Mouse (Mus musculus): ENCODE data around the gene Adamts20.

The Adamts20 gene

DNA sequence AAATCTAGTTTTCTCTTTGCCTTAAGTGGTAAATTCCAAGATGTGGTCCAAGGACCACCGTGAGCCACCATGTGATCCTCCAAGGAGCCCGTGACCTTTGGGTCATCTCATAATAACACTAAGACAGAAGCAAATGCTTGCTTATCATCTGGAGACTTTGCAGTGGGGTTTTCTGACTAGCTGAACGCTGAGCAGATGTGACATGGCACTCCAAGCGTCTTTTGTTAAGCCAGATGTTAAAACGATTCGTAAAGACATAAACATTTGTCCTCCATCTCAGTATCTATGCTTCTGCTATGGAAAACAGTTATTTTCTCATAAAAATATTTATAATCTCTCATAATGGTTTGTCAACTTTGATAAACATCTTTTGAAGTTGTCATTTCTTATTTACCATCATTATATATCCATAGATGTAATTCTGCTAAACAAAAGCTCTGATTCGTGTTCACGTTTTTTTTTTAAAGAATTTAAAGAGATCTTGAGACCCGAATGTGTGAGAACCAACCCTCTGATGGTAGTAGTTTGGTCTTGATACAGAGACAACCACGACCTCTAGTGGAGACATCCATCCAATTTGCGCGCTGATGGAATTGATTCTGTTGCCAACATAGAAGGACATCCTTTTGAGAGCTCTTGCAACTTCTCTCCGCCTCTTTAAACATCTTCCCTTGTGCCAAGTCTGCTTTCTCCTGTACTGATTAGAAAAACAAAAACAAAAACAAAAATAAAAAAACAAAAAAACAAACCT lies 212.1 kb downstream of the Adamts20 start:
- no peak for DNase-seq (ENCODE audit: low spot score)

DNA sequence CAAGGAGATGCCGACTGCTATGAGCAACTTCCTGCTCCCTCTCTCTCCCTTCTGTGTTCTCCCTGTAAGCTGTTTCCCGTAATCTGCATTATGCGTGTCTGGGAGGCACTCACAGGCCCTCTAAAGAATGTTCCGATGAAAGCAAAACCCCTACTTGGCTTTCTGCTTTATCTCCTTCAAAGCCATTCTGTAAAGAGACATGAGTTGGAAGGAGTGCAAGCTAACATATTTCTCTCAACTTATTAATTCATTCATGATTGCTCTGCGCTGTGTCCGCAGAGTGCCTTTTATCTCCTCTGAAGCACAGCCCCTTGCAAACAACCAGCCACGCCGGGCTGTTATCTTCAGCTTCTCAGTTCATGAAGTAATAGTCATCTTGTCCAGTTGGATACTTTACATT lies 215.5 kb downstream of the Adamts20 start:
- DNase-seq (ENCODE audit: low spot score) = no peak

DNA sequence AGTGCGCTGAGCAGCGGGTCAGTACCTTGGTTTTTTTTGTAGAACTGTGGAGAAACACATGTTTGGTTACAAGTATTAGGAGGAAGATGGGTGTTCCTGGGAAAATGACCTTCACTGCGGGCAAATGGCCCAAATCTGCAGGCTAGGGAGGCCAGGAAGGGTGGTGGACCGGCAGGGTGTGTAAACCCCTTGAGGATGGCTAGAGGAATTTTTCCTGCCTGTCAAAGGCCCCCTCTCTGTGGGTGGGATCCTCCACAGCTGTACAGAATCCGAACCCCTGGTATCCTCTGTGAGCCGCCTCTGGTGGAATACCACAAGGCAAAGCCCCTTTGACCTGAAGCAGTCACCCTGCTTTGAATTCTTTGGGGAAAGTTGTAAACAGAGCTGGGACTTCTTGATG lies 216.8 kb downstream of the Adamts20 start:
- no peak for DNase-seq (ENCODE audit: low spot score)

DNA sequence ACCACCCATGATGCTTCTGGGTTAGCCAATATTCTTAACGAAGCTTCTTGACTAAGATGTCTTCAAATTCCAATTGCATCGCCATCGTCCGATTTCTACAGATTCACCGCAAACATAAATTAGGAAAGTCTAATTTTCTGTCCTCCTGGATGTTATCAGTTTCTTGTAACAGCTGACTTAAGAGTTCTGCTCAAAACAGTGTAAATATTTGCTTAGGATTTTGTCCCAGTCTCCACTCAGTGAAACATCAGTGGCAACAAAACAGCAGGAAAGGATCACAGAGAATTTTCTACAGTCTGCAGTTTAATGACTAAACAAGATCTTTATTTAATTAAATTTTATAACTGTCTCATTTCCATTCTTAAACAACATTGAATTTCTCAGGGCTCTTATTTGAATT lies 218.5 kb downstream of the Adamts20 start:
- DNase-seq (ENCODE audit: low spot score) = no peak

DNA sequence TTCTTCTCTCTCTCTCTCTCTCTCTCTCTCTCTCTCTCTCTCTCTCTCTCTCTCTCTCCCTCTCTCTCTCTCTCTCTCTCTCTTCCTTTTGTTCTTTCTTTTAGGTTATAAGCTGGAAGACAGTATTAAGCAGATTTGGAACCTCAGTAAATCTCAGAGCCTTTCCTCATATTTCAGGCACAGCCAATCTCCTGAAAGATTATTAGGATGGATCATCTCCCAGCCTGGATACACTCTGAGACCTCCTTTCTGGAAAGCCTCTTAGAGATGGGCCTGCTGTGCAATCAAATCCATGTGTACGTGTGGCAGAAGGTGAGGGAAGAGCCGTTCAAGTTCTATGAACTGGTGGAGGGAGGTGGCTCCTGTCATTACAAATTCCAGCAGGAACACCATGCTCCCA lies 220.9 kb downstream of the Adamts20 start:
- no peak for DNase-seq (ENCODE audit: low spot score)

DNA sequence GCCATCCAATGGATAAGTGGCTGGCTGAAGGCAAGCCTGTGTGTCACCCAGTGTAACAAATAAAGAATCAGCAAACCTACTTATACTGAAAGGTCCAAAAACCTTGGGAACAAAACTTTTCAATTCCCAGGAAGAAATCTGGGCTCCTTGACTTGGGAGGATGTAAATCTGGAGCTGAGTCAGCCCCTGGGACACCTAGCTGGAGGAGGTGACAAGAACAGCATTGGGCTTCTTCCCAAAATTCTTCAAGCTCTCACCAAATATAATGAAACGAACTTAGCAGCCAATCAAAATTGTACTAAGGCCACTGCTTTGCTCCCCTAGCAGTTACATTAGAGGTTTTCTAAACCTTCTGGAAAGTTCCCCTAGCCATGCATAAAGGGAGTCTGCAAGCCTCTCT lies 223.1 kb downstream of the Adamts20 start:
- no peak for DNase-seq (ENCODE audit: low spot score)

DNA sequence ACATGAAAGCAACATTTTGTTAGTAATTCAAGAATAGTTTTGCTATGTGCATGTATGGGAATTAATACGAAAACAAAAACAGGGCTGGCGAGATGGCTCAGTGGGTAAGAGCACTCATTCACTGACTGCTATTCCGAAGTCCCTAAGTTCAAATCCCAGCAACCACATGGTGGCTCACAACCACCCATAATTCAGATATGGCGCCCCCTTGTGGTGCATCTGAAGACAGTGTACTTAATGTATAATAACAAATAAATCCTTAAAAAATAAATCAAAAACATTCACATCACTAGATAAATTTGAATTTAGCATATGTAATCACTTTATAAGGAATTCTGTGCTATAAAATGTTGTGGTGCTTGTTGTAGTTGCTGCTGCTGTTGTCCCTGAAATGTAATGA lies 225.6 kb downstream of the Adamts20 start:
- no peak for DNase-seq (ENCODE audit: low spot score)

DNA sequence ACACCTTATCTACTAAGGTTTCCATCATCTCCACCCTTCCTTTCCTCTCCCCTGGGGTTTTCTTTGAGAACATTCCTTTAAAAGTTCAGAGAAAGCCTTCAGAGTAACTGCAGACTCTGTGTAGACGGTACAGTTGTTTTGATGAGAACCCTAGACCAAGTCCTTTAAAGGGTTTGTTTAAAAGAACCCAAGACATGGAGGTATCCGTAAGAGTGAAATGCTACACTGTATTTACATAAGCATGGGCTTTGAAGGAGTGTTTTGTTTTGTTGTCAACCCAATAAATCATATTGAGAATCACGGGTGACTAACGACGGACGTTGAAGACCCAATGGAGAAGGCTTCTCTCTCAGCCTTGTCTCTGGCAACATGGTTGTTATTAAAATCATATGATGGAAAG lies 226.1 kb downstream of the Adamts20 start:
- no peak for DNase-seq (ENCODE audit: low spot score)

DNA sequence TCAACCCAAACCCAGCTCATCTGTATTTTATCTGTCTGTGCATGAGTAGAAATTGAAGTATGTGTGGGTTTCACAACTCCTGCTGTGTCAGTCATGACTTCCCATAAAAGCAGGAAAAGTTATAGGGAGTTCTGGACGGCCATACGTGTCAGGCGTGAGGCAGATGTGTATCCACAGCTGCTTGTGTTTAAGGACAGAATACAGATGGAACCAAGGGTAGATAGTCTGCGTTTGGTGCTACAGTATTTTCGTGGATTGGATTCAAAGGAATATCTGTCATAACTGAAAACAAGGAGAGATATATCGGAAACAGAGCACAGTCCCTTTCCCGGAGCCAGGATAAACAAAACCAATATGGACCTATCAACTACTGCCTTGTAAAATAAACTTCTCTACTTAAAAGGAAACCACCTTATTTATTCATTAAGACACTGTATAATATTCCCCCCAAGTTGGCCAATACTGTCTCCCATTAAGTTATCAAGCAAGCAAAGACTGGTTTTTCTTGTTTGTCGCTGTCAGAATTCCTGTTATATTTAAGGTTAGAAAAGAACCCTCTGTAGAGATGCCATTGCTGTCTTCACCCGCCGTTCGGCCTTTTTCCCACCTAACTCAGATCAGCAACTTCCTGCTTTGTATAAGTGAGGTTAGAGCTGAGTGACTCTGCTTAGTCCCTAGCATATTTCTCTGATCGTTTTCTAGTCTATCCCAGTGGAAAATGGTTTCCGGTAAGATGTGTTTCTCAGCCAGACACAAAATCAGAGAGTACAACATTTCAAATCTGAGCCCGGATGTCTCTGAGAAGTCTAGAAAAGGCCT lies 227.0 kb downstream of the Adamts20 start:
- no peak for DNase-seq (ENCODE audit: low spot score)

DNA sequence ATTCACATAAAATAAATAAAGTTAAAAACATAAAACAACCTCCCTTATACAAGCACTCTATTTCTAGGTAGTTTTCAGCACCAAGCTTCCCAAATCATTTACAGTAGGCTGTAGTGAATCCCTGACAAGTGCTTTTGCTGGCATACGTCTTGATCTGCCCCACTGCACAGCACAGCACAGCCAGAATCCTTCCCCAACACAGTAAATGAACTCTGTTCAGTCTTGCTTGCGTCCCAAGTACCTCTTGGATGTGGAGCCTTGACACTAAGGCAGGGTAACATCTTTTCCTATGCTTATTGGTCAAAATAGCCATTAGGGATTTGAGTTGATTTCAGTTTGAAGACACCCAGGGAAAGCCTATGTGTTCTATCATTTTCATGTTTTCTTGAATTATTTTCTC lies 228.5 kb downstream of the Adamts20 start:
- DNase-seq (ENCODE audit: low spot score) = no peak

DNA sequence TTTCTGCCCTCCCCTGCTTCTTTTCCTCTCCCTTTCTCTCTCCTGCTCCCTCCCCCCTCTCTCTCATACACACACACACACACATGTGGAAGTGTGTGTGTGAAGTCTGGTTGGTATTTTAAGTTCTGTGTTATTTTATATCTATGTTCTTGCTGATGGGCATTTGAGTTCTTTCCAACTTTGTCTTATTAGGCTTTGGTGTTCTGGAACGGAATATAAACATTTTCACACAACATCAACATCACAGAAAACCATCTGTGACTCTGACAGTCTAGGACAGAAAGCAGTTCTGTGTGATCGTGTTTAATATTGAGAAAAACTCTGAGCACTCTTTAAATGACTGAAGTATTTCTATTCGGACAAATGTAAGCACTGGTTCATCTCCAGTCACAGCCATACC lies 229.1 kb downstream of the Adamts20 start:
- no peak for DNase-seq (ENCODE audit: low spot score)

DNA sequence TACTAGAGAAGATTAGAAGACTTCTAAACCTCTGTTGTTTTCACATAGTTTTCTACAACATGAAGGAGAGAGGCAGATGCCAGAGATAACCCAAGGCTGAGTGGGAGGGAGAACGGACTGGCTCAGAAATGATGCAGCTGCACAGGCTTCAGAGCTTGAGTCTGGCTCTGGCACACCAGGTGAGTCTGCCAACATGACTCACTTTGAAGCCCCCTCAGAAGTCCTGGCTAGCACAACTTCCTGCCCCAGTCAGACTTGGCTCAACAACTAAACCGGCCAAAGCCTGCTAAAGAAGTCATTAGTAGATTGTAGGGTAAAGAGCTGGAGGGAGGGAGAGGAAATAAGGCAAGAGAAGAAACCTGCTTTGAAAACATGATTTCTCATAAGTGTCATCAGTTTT lies 230.0 kb downstream of the Adamts20 start:
- DNase-seq (ENCODE audit: low spot score) = no peak

DNA sequence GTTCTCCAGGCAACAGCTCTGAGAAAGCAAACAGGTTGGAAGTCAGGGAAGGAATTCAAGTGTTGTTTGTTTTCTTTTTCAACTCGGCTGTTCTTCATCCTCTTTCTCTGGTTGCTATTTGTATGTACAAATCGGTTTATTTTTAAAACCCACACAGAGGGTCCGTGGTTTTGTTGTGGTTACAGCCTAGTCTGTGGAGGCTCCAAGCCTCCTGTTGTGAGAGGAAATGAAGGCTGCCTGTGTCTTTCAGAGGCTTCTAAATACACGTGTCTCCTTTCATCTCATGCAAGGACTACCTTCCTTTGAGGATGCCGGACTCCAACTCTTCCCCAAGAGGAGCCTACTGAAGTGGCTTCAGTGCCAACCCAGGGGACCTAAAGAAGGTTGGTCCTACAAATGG lies 234.0 kb downstream of the Adamts20 start:
- DNase-seq (ENCODE audit: low spot score) = no peak

DNA sequence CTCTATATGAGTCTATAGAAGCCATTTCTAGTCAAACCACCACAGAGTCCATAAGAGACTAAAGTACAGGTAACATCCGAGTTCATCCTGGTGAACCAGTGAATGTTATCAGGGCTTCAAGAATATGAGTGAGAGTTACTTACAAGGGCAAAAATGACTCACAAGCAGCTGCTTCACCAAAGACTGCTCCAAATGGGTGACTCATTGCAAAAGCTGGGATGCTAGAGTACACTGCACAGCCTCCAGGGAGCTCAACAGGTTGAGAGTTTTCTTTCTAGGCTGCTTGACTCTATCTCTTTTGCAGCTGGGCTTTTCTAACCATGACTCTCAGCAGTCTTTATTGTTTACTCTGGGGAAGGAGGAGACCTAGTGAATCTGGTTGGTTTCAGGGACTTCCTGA lies 237.8 kb downstream of the Adamts20 start:
- DNase-seq (ENCODE audit: low spot score) = no peak

DNA sequence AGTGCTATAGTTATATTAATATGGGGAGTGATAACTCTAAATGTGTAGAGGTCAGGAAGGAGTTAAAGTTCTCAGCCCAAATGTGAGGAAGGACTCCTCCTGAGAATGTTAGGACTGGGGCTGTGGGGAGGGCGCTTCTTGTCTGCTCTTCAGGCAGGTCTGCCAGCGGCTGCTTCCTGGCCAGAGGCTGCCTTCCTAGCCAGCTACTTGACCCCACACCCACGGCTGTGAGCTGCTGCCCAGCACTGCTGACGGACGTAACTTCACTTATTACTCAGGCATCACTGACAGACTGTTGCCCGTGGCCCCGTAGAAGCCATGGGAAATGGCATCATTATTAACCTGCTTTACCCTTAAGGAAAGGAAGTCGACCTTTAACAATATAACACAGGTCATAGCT lies 242.1 kb downstream of the Adamts20 start:
- no peak for DNase-seq (ENCODE audit: low spot score)

DNA sequence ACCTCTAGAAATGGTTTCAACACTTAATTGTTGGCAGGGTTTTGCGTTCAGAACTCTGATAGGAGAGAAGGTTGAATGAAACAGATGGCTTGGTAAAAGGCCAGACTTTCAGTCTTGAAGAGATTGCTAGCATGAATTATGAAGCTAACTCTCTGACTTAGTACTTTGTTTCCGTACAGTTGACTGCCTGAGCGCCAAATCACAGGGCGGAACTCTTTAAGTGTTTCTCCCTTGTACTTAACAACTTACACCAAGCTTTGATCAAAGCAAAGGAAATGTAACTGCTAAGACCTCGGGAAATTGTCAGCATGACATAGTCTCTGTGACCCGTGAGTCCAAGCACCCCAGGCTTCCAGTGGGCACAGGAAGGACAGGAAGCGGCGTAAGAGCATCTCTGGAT lies 244.5 kb downstream of the Adamts20 start:
- DNase-seq (ENCODE audit: low spot score) = no peak
